30 mouse cellular contexts compared by ENCODE assay signal in genomic region chr10:46999701-47000100, GRCm38 (mm10).
"Had no signal": no experiment of that assay in that cellular context is flagged by ENCODE, and none has a peak within 500 bp of the region (broad histone marks: within the 10 kb centered on the region; RNA-seq: fewer than 3 reads in every experiment).

No protein-coding gene starts in this region.

- ATAC-seq: liver, embryonic 12.5 days; liver, postnatal 0 days; midbrain, embryonic 13.5 days; midbrain, embryonic 15.5 days; midbrain, embryonic 16.5 days had no signal

- H3K27me3 ChIP-seq: limb, embryonic 12.5 days; limb, embryonic 13.5 days; limb, embryonic 15.5 days; liver, embryonic 12.5 days; liver, embryonic 13.5 days; liver, embryonic 15.5 days; lung, embryonic 15.5 days; megakaryocyte, embryonic 14.5 days; midbrain, embryonic 12.5 days; midbrain, embryonic 13.5 days; midbrain, embryonic 15.5 days; neural tube, embryonic 12.5 days had no signal

- H3K4me2 ChIP-seq: limb, embryonic 12.5 days; limb, embryonic 13.5 days; limb, embryonic 15.5 days; liver, embryonic 11.5 days; liver, embryonic 12.5 days; liver, embryonic 13.5 days; liver, embryonic 15.5 days; lung, embryonic 14.5 days; lung, embryonic 15.5 days; midbrain, embryonic 11.5 days; midbrain, embryonic 12.5 days; midbrain, embryonic 13.5 days; midbrain, embryonic 15.5 days; neural tube, embryonic 12.5 days had no signal

- DNase-seq: left cerebral cortex, postnatal 4 days; liver; liver, embryonic 13.5 days; liver, postnatal 0 days; lung, adult 18-20 months; lung, adult 2 months; lung, embryonic 14.5 days; lung, postnatal 10 days; lung, postnatal 14 days; lung, postnatal 36 days; midbrain, embryonic 14.5 days had no signal

- H3K27ac ChIP-seq: limb, embryonic 10.5 days; limb, embryonic 12.5 days; limb, embryonic 13.5 days; limb, embryonic 15.5 days; liver, embryonic 12.5 days; liver, embryonic 13.5 days; liver, embryonic 14.5 days; liver, embryonic 15.5 days; lung, embryonic 15.5 days; macrophage; midbrain, embryonic 10.5 days; midbrain, embryonic 12.5 days; midbrain, embryonic 13.5 days; midbrain, embryonic 15.5 days; neural tube, embryonic 12.5 days had no signal

- H3K9me3 ChIP-seq: limb, embryonic 10.5 days; limb, embryonic 12.5 days; limb, embryonic 13.5 days; limb, embryonic 15.5 days; liver, embryonic 12.5 days; liver, embryonic 13.5 days; liver, embryonic 15.5 days; lung, embryonic 15.5 days; megakaryocyte, embryonic 14.5 days; midbrain, embryonic 10.5 days; midbrain, embryonic 12.5 days; midbrain, embryonic 13.5 days; midbrain, embryonic 15.5 days; neural tube, embryonic 12.5 days had no signal

- H3K4me1 ChIP-seq: limb, embryonic 10.5 days; limb, embryonic 12.5 days; limb, embryonic 13.5 days; limb, embryonic 15.5 days; liver, embryonic 12.5 days; liver, embryonic 13.5 days; liver, embryonic 15.5 days; lung, embryonic 15.5 days; megakaryocyte, embryonic 14.5 days; midbrain, embryonic 10.5 days; midbrain, embryonic 12.5 days; midbrain, embryonic 13.5 days; midbrain, embryonic 15.5 days; neural tube, embryonic 12.5 days had no signal

- H3K36me3 ChIP-seq: limb, embryonic 10.5 days; limb, embryonic 12.5 days; limb, embryonic 13.5 days; limb, embryonic 15.5 days; liver, embryonic 12.5 days; liver, embryonic 13.5 days; liver, embryonic 15.5 days; lung, embryonic 15.5 days; midbrain, embryonic 10.5 days; midbrain, embryonic 12.5 days; midbrain, embryonic 13.5 days; midbrain, embryonic 15.5 days; neural tube, embryonic 12.5 days had no signal

- H3K9ac ChIP-seq: limb, embryonic 12.5 days; limb, embryonic 13.5 days; limb, embryonic 15.5 days; liver, embryonic 12.5 days; liver, embryonic 13.5 days; liver, embryonic 14.5 days; liver, embryonic 15.5 days; liver, postnatal 0 days; lung, embryonic 14.5 days; lung, embryonic 15.5 days; midbrain, embryonic 12.5 days; midbrain, embryonic 13.5 days; midbrain, embryonic 15.5 days; neural tube, embryonic 12.5 days had no signal

- H3K4me3 ChIP-seq: limb, embryonic 10.5 days; limb, embryonic 12.5 days; limb, embryonic 13.5 days; limb, embryonic 15.5 days; liver, embryonic 12.5 days; liver, embryonic 13.5 days; liver, embryonic 15.5 days; lung, embryonic 15.5 days; megakaryocyte, embryonic 14.5 days; midbrain, embryonic 10.5 days; midbrain, embryonic 12.5 days; midbrain, embryonic 13.5 days; midbrain, embryonic 15.5 days; myocyte; neural tube, embryonic 12.5 days had no signal
